Mouse (Mus musculus) urinary bladder, adult 2 months (tissue): ENCODE measurements around the gene Fbxo24. TPM values are rescaled to one million over a fixed set of nuclear protein-coding genes. Genes with fewer than 3 reads are reported as not detected.

Experiments used
- DNase-seq: peaks from one replicate; pipeline ENCODE4 v3.0.0; 2022; ENCODE audit warnings: low spot score
- polyA plus RNA-seq: library from polyadenylated mRNA; depleted of rRNA; stranded (reverse); fragments of >200 nt; gene quantifications from 2 replicates; pipeline ENCODE4 v1.2.3, GENCODE M21; 2012; rRNA removed

Fbxo24 gene
- polyA plus RNA-seq, 1 experiment: 0.94 TPM

DNA sequence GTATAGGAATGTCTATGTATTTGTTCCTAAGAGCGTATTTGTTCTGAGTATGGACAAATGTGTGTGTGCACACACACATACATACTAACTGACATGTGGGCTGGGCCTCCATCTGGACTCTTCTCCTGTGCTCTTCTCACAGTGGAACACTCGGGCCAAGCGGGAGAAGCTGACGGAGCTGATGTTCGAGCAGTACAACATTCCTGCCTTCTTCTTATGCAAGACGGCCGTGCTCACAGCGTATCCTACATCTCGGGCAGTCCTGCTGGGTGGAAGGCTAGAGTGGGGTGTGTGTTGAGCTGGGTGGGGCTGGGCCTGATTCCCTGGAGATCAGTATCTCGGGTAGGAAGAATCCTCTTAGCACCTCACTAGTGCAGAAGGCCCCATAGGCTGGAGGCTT lies 65.8 kb downstream of the Fbxo24 start:
- DNase-seq: no peak

Other genes with a start within 250 kb of the Fbxo24 start
- 0.11 and 0.15 TPM in 2 replicates for gene Zan, start 151.9 kb downstream of the Fbxo24 start, polyA plus RNA-seq
- gene Pop7, start 126.5 kb downstream of the Fbxo24 start, polyA plus RNA-seq: 23.4 and 29.6 TPM in 2 replicates
- gene Gigyf1, start 110.5 kb downstream of the Fbxo24 start, polyA plus RNA-seq: 32.4 and 34.7 TPM in 2 replicates
- gene Epo, start 95.8 kb downstream of the Fbxo24 start, polyA plus RNA-seq: not detected in 2 replicates
- 363 and 433 TPM in 2 replicates for gene Gnb2, start 95.5 kb downstream of the Fbxo24 start, polyA plus RNA-seq
- 0.06 TPM in 1 of 2 replicates, not detected in the other for gene Actl6b, start 75.5 kb downstream of the Fbxo24 start, polyA plus RNA-seq
- gene Tfr2, start 59.2 kb downstream of the Fbxo24 start, polyA plus RNA-seq: 0.48 and 0.68 TPM in 2 replicates
- 30.9 and 38.7 TPM in 2 replicates for gene Mospd3, start 27.9 kb downstream of the Fbxo24 start, polyA plus RNA-seq
- 305 and 309 TPM in 2 replicates for gene Pcolce, start 15.2 kb downstream of the Fbxo24 start, polyA plus RNA-seq
- 17.4 and 19.6 TPM in 2 replicates for gene Lrch4, start 119 bp upstream of the Fbxo24 start, polyA plus RNA-seq
- gene Gm20605, start 173 bp upstream of the Fbxo24 start, polyA plus RNA-seq: 22.7 and 24.6 TPM in 2 replicates
- gene Sap25, start 12.3 kb upstream of the Fbxo24 start, polyA plus RNA-seq: 41.4 and 41.6 TPM in 2 replicates
- 1.2 and 1.4 TPM in 2 replicates for gene Irs3, start 16.7 kb upstream of the Fbxo24 start, polyA plus RNA-seq
- 24.7 and 25.4 TPM in 2 replicates for gene Agfg2, start 55.7 kb upstream of the Fbxo24 start, polyA plus RNA-seq
- 6.7 and 7.6 TPM in 2 replicates for gene Nyap1, start 112.6 kb upstream of the Fbxo24 start, polyA plus RNA-seq
- gene Tsc22d4, start 116.7 kb upstream of the Fbxo24 start, polyA plus RNA-seq: 68.8 and 109 TPM in 2 replicates
- 20.1 and 26.6 TPM in 2 replicates for gene Ppp1r35, start 149.8 kb upstream of the Fbxo24 start, polyA plus RNA-seq
- gene Mepce, start 158.7 kb upstream of the Fbxo24 start, polyA plus RNA-seq: 33.9 and 39.3 TPM in 2 replicates
- gene Zcwpw1, start 158.8 kb upstream of the Fbxo24 start, polyA plus RNA-seq: 3.3 and 5.0 TPM in 2 replicates
- 26.0 and 31.2 TPM in 2 replicates for gene Pilra, start 207.3 kb upstream of the Fbxo24 start, polyA plus RNA-seq
- gene Pilrb1, start 229.1 kb upstream of the Fbxo24 start, polyA plus RNA-seq: 3.6 and 5.3 TPM in 2 replicates
- 3.2 and 4.2 TPM in 2 replicates for gene Pilrb2, start 242.8 kb upstream of the Fbxo24 start, polyA plus RNA-seq